Comparison of ENCODE assay signal across 8 mouse cellular contexts in genomic region chr12:51828716-51829289, GRCm38 (mm10). TPM values are rescaled to one million over a fixed set of nuclear protein-coding genes. Genes with fewer than 3 reads are reported as not detected.
DNase-seq lines count a peak whose midpoint lies in the region; ATAC-seq and TF ChIP-seq lines count a peak whose summit lies in the region.

No protein-coding gene starts in this region.

- H3K4me3 ChIP-seq in bone marrow, adult 2 months (replicated peaks; ENCODE audit: control insufficient read depth, low read depth, low read length), result peak overlapping the region; percentile 96
- H3K4me3 ChIP-seq in heart, embryonic 13.5 days, result peak overlapping the region; percentile 94

- no peaks in the 10 kb centered on the region for H3K9me3 ChIP-seq in heart, embryonic 13.5 days

- WGBS in bone marrow, adult 2 months, result under 1% methylated on average over 65 of the region's 66 CpGs
- WGBS in heart, embryonic 13.5 days, result under 1% methylated on average over 66 of the region's 66 CpGs

- peaks cover 26% of the 10 kb centered on the region for H3K36me3 ChIP-seq in heart, embryonic 13.5 days
- H3K36me3 ChIP-seq in splenic B cell, adult 2 months (ENCODE audit: control insufficient read depth, insufficient read depth, low read length, poor library complexity, severe bottlenecking), result peaks cover 6% of the 10 kb centered on the region; the same call in 1 of the 2 replicates

- H3K4me1 ChIP-seq in bone marrow, adult 2 months (ENCODE audit: control insufficient read depth, insufficient read depth, low read length), result peaks cover 2% of the 10 kb centered on the region
- H3K4me1 ChIP-seq in heart, embryonic 13.5 days, result peaks cover 19% of the 10 kb centered on the region

- DNase-seq in retina, embryonic 14.5 days (ENCODE audit: low spot score), result peak; percentile 48
- no peak for DNase-seq in retina, postnatal 1 day
- peak; percentile 70 to 81 for DNase-seq in kidney, postnatal 4 days
- DNase-seq in mesoderm, embryonic 11.5 days (ENCODE audit: low read depth, low spot score), result peak; percentile 59
- peak; percentile 67 for DNase-seq in splenic B cell, adult 2 months (ENCODE audit: low read depth, low spot score)
- DNase-seq in layer of hippocampus, adult 9-11 months, result no peak

- no peak for TF ChIP-seq CTCF in bone marrow, adult 2 months (IDR thresholded peaks at IDR 0.05; ENCODE audit: control insufficient read depth, insufficient read depth, low read length)

- peak; percentile 24; the same call in 1 of the 2 replicates for TF ChIP-seq POLR2A in bone marrow, adult 2 months (IDR thresholded peaks at IDR 0.05; ENCODE audit: borderline replicate concordance, control insufficient read depth, low read depth, low read length)

- H3K9ac ChIP-seq in heart, embryonic 13.5 days, result peak overlapping the region; percentile 98

- no peaks in the 10 kb centered on the region for H3K27me3 ChIP-seq in heart, embryonic 13.5 days (replicated peaks)
- H3K27me3 ChIP-seq in splenic B cell, adult 2 months (ENCODE audit: control insufficient read depth, insufficient read depth, low read length, poor library complexity, severe bottlenecking), result no peaks in the 10 kb centered on the region

- ATAC-seq in heart, embryonic 13.5 days (ENCODE audit: extremely low read depth, insufficient number of reproducible peaks, low FRiP score, low TSS enrichment), result peak; percentile 58; the same call in 1 of the 2 replicates

- peak overlapping the region; percentile 100 for H3K27ac ChIP-seq in bone marrow, adult 2 months (ENCODE audit: control insufficient read depth, insufficient read depth, low read depth, low read length, poor library complexity)
- peak overlapping the region; percentile 99 for H3K27ac ChIP-seq in heart, embryonic 13.5 days (replicated peaks)

- peak overlapping the region; percentile 85 for H3K4me2 ChIP-seq in heart, embryonic 13.5 days

RNA-seq across cellular contexts. Expression of gene Hectd1, which starts 0.5 kb away (rescaled TPM):
- 20.1 and 31.2 TPM in 2 replicates for polyA plus RNA-seq in bone marrow, adult 2 months (2011; ENCODE audit: insufficient read depth, insufficient read length, low replicate concordance, missing spikeins)
- polyA plus RNA-seq in heart, embryonic 13.5 days (2015; fragmentation: Nextera tagmentation; extraction: Ambion mirVana), result 28.7 and 32.0 TPM in 2 replicates

Comparison
In these comparisons a context has a peak if more than half of its experiments do, and no peak if none do; other contexts are left out.
1. DNase-seq: peak in retina, embryonic 14.5 days (single experiment), kidney, postnatal 4 days (2 of 2), mesoderm, embryonic 11.5 days (single experiment) and splenic B cell, adult 2 months (single experiment); none in retina, postnatal 1 day (single experiment) and layer of hippocampus, adult 9-11 months (single experiment).